Mouse (Mus musculus) liver, postnatal 0 days (tissue): ENCODE results near the gene Fgf5.

Experiments
- CTCF ChIP-seq: sonication (generic); IDR thresholded peaks from 2 replicates; pipeline ENCODE4 v1.5.1; 2016; ENCODE audit warnings: antibody characterized with exemption, low read depth
- EP300 ChIP-seq: IDR thresholded peaks from 2 replicates; pipeline ENCODE4 v1.6.1; 2016; ENCODE audit warnings: antibody characterized with exemption, low read depth, mild to moderate bottlenecking

- TF ChIP-seq CTCF (no peak), EP300 (no peak)
These were observed 8.0 kb upstream of the Fgf5 start for GRCm38 (mm10) chr5:98245976-98246375.
